Mouse (Mus musculus) layer of hippocampus, adult 9-10 months (tissue): ENCODE measurements around the gene Krt10.
A peak's percentile ranks its signal among the peaks of the same experiment; 100 is the strongest.

Source experiments
- DNase-seq: peaks from one replicate; pipeline ENCODE4 v3.0.0; 2022; ENCODE audit warnings: low spot score

The Krt10 gene

GRCm38 (mm10) chr11:99369853-99370451 is 19.2 kb downstream of the Krt10 start:
- DNase-seq = no peak

- no peak for DNase-seq
Observed at GRCm38 (mm10) chr11:99369229-99369628, 19.9 kb downstream of the Krt10 start.

- DNase-seq = no peak
Observed at GRCm38 (mm10) chr11:99366791-99367190, 22.4 kb downstream of the Krt10 start.

GRCm38 (mm10) chr11:99364412-99364811 is 24.8 kb downstream of the Krt10 start:
- peak; percentile 38 for DNase-seq

- no peak for DNase-seq
Observed at GRCm38 (mm10) chr11:99361423-99361822, 27.7 kb downstream of the Krt10 start.

GRCm38 (mm10) chr11:99351004-99351403 is 38.2 kb downstream of the Krt10 start, which contains the start of gene Krt27:
TSS of gene Krt27 (minus strand) at chr11:99351104.
- DNase-seq = no peak

- DNase-seq = no peak
Observed at GRCm38 (mm10) chr11:99339299-99339847, 49.8 kb downstream of the Krt10 start.

- no peak for DNase-seq
Observed at GRCm38 (mm10) chr11:99337866-99338265, 51.3 kb downstream of the Krt10 start, which contains the start of gene Krt26. TSS of gene Krt26 (minus strand) at chr11:99337966.
